Mouse (Mus musculus): ENCODE measurements around the gene Dst.

DNA sequence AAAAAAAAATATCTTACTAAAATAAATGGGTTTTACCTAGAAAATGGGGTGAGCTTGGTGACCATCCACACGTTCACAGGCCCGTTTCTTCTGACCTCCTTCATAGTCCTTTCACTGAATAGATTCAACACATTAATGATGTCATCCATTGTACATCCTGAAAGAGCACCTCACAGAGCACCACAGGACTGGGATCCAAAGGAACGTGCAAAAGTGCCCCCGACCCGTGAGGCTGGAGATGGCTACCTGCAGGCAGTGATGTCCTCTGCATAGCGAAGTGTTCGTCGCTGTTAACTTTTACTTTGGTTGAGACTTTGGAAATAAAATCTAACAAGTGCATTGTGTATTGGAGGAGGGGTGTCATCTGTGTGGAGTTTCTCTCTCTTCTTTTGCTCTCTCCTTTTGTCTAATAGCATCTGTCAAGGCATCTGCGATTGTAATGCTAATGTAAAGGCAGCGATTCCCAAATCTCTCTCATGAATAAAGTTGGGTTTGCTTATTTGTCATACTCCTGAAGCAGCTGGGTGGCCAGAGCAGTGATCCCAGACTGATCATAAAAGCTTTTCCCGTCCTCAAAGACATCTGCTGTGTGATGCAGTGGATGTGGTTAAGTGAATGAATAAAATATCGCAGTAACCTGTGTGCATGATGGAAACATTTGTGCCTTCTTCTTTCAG lies 275.4 kb downstream of the Dst start:
- TF ChIP-seq EP300 (IDR thresholded peaks at IDR 0.05; ENCODE audit: low read depth): no peak
- no peak for TF ChIP-seq CTCF (IDR thresholded peaks at IDR 0.05; ENCODE audit: low read depth)

Measured in liver, embryonic 14.5 days (tissue).